Mouse (Mus musculus) G1E (cell line): ENCODE results near the gene Kcnn3.

ENCODE experiments used
- CTCF ChIP-seq: IDR thresholded peaks from 2 replicates; pipeline ENCODE4 v1.5.1; 2012; ENCODE audit warnings: low read depth, low read length, inconsistent platforms, mixed read lengths
- GATA2 ChIP-seq: IDR thresholded peaks from 2 replicates; pipeline ENCODE4 v1.6.1; 2012; ENCODE audit warnings: low read depth, low read length, inconsistent platforms, borderline replicate concordance
- POLR2AphosphoS5 ChIP-seq: IDR thresholded peaks from 2 replicates; pipeline ENCODE4 v1.6.1; 2012; ENCODE audit warnings: low read depth, low read length, inconsistent platforms; ENCODE audit not compliant: insufficient replicate concordance
- TAL1 ChIP-seq: conservative IDR thresholded peaks from 2 replicates; pipeline ENCODE4 v1.6.1; 2012; ENCODE audit warnings: low read depth, low read length, inconsistent platforms, mixed read lengths

DNA sequence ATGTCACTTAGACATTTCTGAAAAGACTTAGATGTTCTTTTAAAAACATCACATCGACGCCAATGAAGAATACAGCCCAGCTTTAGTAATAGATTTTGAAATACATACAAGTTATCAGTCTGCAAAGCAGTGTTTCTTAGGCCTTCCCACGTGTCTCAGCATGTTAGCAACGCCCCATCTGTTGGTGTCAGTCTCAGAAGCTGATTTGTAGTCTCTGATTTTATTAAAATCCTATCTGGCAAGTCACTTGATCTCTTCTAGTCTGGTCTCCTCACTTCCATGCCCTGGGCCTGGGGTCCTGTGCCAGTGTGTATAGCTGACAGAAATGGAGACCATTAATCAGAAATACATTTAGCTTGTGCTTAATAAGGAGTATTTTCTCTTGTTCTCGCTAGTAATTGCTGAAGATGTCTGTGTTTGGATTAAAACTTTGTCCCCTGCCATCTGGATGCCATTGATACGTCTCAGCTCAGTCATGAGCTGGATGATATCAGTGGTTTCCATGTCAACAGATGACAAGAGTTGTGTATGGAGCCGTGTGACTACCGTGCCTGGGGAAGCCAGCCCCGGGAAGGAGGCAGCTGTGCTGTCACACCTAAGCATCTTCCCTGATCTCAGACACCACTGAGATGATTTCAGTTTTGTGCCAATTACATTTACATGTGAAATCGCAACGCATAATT, 140.1 kb downstream of the Kcnn3 start:
- TF ChIP-seq POLR2AphosphoS5 (no peak), CTCF (no peak), TAL1 (no peak), GATA2 (no peak)
